Mouse (Mus musculus) ES-Bruce4 (cell line): ENCODE results near the gene Pacrg.

Experiments used
- CTCF ChIP-seq: IDR thresholded peaks from one replicate; pipeline ENCODE4 v1.8.1; 2011; ENCODE audit warnings: low read depth, low read length
- POLR2A ChIP-seq: IDR thresholded peaks from one replicate; pipeline ENCODE4 v1.8.1; 2011; ENCODE audit warnings: low read length; ENCODE audit not compliant: insufficient read depth

DNA sequence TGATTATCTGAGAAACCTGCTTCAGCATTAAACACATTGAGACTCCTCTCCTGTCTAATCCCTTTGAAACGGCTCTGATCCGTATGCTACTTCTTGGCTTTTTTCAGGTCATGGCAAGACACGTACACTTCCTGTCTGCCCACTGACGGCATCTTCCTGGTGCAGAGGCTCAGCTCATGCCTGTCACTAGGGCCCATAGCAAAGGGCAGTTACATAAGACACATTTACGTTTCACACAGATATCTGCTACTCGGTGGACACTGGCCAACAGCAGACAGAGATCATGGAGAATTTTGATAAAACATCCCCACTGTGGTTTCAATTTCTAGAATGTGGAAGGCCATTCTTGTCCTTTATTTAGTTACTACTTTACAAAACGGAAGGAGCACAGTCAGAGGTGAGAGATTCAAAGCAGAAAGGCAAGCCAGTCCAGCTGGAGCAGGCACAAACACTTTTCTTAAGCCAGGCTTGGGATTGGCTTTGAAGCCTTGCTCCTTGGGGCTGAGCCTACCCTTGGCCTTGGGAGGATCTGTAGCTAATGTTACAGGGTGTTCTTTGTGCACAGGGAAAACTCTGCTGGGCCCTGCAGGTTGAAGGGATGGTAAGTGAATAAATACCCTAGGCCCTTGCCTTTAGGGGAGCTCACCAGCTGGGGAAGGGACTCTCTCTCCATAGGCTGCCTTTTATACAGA lies 432.9 kb downstream of the Pacrg start:
- TF ChIP-seq CTCF = no peak
- no peak for TF ChIP-seq POLR2A
